Mouse (Mus musculus): ENCODE data around the gene Gmds.
A peak's percentile ranks its signal among the peaks of the same experiment; 100 is the strongest.

The Gmds gene

DNA sequence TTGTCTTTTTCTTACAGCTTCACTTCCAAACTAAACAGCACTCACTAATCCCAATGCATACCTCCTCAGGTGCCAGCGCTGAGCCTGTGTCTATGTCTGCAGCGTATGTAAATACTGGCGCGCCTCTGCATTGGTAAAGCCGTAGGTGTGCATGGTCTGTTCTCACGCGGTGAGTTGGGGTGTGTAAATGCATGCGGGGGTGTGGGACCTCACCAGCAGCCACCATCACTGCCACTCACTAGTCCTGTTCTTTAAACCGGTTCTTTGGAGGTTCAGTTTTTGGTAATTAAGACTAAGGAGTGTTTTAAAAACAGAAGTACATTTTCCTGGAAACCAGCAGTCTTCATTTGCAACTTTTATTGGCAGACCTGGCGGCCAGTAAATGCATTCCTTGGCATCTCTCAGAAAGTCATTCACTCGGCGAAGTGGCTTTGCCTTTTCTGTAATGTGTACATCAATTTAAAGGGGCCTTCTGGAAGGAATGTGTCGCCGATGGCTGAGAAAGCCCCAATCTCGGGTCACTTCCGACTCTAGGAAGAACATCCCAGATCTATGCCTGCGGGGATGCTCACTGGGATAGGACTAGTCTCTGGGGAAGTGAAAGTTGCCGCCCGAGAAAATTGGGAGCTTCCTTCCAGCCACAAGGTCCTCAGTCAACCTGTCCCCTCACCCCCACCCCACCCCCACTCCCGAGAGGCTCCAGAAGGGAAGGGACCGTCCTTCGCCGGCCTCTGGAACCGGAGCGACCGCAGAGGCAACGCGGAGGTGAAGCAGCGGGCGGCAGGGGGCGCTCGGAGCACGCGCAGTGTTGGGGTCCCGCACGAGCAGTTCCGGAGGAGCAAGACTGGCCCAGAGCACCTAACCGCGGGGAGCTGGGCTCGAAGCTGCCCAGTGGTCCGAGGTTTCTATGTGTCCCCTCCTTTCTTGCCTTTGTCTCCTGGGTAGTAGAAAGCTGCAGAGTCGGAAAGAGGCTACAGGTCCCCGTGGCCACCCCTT, 537.7 kb downstream of the Gmds start:
- no peak for DNase-seq (ENCODE audit: extremely low read depth, low read depth, low spot score)

- no peak for DNase-seq (ENCODE audit: extremely low read depth, low read depth, low spot score)
Measured at GRCm38 (mm10) chr13:31798075-31798474, 540.5 kb downstream of the Gmds start.

GRCm38 (mm10) chr13:31797346-31797745, 541.2 kb downstream of the Gmds start:
- no peak for DNase-seq (ENCODE audit: extremely low read depth, low read depth, low spot score)

DNA sequence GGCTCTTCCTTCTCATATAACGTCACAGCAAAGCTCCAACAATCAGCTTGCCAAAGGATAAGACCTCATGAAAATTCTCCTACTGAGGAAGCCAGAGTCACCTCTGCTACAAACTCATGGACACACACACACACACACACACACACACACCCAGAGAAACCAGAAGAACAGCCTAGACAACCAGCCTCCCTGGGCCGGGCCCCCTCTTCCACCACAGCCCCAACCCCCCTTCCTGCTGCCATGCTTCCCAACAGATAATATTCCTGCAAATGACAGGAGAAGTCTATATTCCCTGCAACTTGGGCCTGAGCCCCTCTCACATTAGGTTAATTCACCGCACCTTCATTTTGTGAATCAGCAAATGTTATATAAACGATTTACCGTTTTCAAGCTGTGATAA, 545.4 kb downstream of the Gmds start:
- DNase-seq (ENCODE audit: extremely low read depth, low read depth, low spot score) = no peak

GRCm38 (mm10) chr13:31792480-31793132, 545.9 kb downstream of the Gmds start:
- DNase-seq (ENCODE audit: extremely low read depth, low read depth, low spot score) = no peak

GRCm38 (mm10) chr13:31784757-31785156, 553.8 kb downstream of the Gmds start:
- DNase-seq (ENCODE audit: extremely low read depth, low read depth, low spot score) = no peak

GRCm38 (mm10) chr13:31782063-31782462, 556.5 kb downstream of the Gmds start:
- peak; percentile 95 for DNase-seq (ENCODE audit: extremely low read depth, low read depth, low spot score)

GRCm38 (mm10) chr13:31780299-31780698, 558.2 kb downstream of the Gmds start:
- peak; percentile 90 for DNase-seq (ENCODE audit: extremely low read depth, low read depth, low spot score)

DNA sequence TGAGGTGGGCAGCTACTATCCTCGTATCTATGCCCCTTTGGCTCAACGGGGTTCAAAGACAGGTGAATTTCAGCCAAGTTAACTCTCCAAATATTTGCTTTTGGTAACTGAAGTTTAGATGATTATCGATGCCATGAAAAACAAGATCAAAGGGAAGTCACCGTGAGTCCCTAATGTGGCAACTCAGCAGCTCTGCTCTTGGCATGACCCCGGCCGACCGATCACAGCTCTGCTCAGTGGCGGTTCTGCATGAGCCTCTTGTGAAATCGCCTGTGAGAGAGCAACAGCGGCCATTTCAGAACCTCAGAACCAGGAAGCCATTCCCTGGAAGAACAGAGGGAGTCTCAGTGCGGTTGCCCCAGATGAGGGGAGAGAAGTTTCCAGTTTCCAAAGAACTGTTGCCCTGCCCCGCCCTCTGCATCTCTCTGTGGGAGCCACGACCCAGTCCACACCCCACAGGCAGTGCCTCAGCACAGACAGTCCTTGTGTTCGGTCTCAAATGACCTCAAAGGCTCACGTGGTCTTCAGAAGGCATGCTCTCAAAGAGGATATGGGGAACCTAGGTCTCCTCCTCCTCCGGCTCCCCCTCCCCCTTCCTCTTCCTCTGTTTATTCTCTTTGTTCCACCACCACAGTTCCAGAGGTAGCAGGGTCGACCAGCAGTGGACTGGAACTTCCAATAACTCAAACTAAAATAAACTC, 559.1 kb downstream of the Gmds start:
- DNase-seq (ENCODE audit: extremely low read depth, low read depth, low spot score) = no peak

DNA sequence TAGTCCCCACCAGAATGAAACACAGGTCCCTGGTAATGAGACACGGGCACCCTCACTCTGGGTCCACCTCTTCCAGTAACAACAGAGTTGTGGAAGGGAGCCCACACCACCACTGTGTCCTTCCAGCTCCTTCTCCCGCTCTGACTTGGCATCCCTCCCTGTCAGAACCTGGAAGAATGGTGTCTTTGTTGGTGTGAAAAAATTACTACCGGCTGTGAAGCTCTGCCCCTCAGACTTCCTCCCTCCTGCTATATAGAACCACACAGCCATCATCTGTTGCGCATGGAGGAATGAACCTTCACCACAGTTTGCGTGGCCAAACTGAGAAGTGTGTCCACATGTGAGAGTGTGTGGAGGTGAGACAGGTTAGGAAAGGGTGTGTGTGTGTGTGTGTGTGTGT, 562.8 kb downstream of the Gmds start:
- no peak for DNase-seq (ENCODE audit: extremely low read depth, low read depth, low spot score)

DNA sequence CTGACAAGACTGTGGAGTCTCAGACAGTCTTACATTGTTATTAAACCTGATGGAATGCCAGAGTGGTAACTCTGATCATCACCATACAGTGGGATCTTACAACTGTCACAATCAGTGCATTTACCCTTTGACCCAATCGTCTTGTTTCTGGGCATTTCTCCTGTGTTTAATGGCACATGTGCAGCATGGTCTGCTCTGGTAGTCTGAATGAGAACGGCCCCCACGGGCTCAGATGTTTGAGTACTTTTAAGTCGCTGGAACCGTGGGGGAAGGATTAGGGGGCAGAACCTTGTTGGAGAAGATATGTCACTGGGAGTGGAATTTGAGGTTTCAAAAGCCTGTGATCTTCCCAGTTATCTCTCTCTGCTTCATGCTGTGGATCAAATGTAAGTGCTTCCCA, 565.7 kb downstream of the Gmds start:
- no peak for DNase-seq (ENCODE audit: extremely low read depth, low read depth, low spot score)
